8 mouse cellular contexts compared by ENCODE assay signal in the genomic region with DNA sequence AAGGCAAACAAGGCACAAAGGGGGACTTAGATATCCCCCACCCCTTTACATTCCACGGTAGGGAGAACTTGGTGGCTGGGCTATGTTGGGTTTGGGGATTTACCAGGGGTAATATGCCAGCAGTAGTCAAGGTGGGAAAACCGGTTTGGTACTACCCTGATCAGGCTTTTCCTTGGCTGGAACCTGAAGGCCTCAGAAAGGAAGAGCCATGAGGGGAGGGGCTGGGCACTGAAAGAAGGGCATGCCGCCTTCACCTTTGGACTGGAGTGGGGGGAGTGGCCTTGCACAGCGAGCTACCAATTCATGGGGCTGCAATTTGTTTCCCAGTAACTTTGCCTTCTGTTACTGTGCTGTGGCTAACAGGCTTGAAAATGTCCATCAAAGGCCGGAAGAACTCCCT. TPM values are rescaled to one million over a fixed set of nuclear protein-coding genes. Genes with fewer than 3 reads are reported as not detected.
A peak's percentile ranks its signal among the peaks of the same experiment; 100 is the strongest.
DNase-seq lines count a peak whose midpoint lies in the region; ATAC-seq lines count a peak whose summit lies in the region.

No protein-coding gene starts in this region.

- no peak overlapping the region for H3K4me3 ChIP-seq in heart, embryonic 15.5 days
- H3K4me3 ChIP-seq in embryonic facial prominence, embryonic 13.5 days = peak overlapping the region; percentile 80; the same call in 1 of the 2 replicates
- no peak overlapping the region for H3K4me3 ChIP-seq in midbrain, embryonic 16.5 days (ENCODE audit: low read depth, low read length)

- peaks cover 25% of the 10 kb centered on the region for H3K27me3 ChIP-seq in heart, embryonic 15.5 days
- peaks cover 25% of the 10 kb centered on the region for H3K27me3 ChIP-seq in embryonic facial prominence, embryonic 13.5 days
- peaks cover 17% of the 10 kb centered on the region for H3K27me3 ChIP-seq in midbrain, embryonic 16.5 days (ENCODE audit: control insufficient read depth, insufficient read depth, low read depth, low read length)

- peaks cover 51% of the 10 kb centered on the region for H3K4me1 ChIP-seq in heart, embryonic 15.5 days (replicated peaks)
- H3K4me1 ChIP-seq in embryonic facial prominence, embryonic 13.5 days = peaks cover 55% of the 10 kb centered on the region
- peaks cover 54% of the 10 kb centered on the region for H3K4me1 ChIP-seq in midbrain, embryonic 16.5 days (ENCODE audit: control insufficient read depth, insufficient read depth, low read length)

- WGBS in heart, embryonic 15.5 days = 60% methylated on average over 5 of the region's 5 CpGs
- WGBS in embryonic facial prominence, embryonic 13.5 days = 52% methylated on average over 5 of the region's 5 CpGs
- WGBS in midbrain, embryonic 16.5 days = 65% methylated on average over 5 of the region's 5 CpGs

- ATAC-seq in heart, embryonic 15.5 days (replicated peaks; ENCODE audit: insufficient number of reproducible peaks, insufficient read depth, low FRiP score, low read depth) = no peak
- ATAC-seq in embryonic facial prominence, embryonic 13.5 days (ENCODE audit: insufficient number of reproducible peaks, insufficient read depth, low FRiP score, low TSS enrichment, low read depth) = peak; percentile 17; the same call in 1 of the 2 replicates
- ATAC-seq in midbrain, embryonic 16.5 days = no peak

- H3K27ac ChIP-seq in heart, embryonic 15.5 days = no peak overlapping the region
- peak overlapping the region; percentile 66 for H3K27ac ChIP-seq in embryonic facial prominence, embryonic 13.5 days
- no peak overlapping the region for H3K27ac ChIP-seq in midbrain, embryonic 16.5 days (ENCODE audit: low read length)

- H3K4me2 ChIP-seq in heart, embryonic 15.5 days = peak overlapping the region; percentile 93; the same call in 1 of the 2 replicates
- H3K4me2 ChIP-seq in embryonic facial prominence, embryonic 13.5 days = peak overlapping the region; percentile 97
- H3K4me2 ChIP-seq in midbrain, embryonic 16.5 days (ENCODE audit: low read length) = peak overlapping the region; percentile 24; the same call in 1 of the 2 replicates

- DNase-seq in heart, postnatal 36 days = no peak
- DNase-seq in kidney, postnatal 10 days = peak; percentile 79
- DNase-seq in left cerebral cortex, adult 9 months (ENCODE audit: low spot score in 2 of 2) = no peak
- DNase-seq in urinary bladder, postnatal 4 days (ENCODE audit: low spot score in 2 of 2) = no peak
- DNase-seq in embryo, embryonic 10 days (ENCODE audit: low spot score) = no peak

- no peak overlapping the region for H3K9ac ChIP-seq in heart, embryonic 15.5 days
- H3K9ac ChIP-seq in embryonic facial prominence, embryonic 13.5 days = 0 out of 2 replicates have a peak overlapping the region, but pooled peaks have one; percentile 93
- H3K9ac ChIP-seq in midbrain, embryonic 16.5 days (ENCODE audit: low read depth, low read length) = no peak overlapping the region

- intact Hi-C loops in heart, postnatal 36 days (cut with DNase I) = loop anchor here (5.0 kb wide), 1 partner anchor 236 kb away; no protein-coding TSS in a partner anchor

- H3K9me3 ChIP-seq in heart, embryonic 15.5 days (replicated peaks) = no peaks in the 10 kb centered on the region
- no peaks in the 10 kb centered on the region for H3K9me3 ChIP-seq in embryonic facial prominence, embryonic 13.5 days
- H3K9me3 ChIP-seq in midbrain, embryonic 16.5 days (replicated peaks; ENCODE audit: control insufficient read depth, low read length, poor library complexity, severe bottlenecking) = no peaks in the 10 kb centered on the region

- no peaks in the 10 kb centered on the region for H3K36me3 ChIP-seq in heart, embryonic 15.5 days
- peaks cover 13% of the 10 kb centered on the region for H3K36me3 ChIP-seq in embryonic facial prominence, embryonic 13.5 days
- no peaks in the 10 kb centered on the region for H3K36me3 ChIP-seq in midbrain, embryonic 16.5 days (ENCODE audit: control insufficient read depth, insufficient read depth, low read length)

RNA-seq across cellular contexts. Expression of gene Cenpb, which starts 3.4 kb away (rescaled TPM):
- 7.5 and 10.7 TPM in 2 replicates for polyA plus RNA-seq in heart, embryonic 15.5 days (2015; fragmentation: Nextera tagmentation; extraction: Ambion mirVana)
- 10 to 100 TPM; 85.1 to 86.2 TPM for total RNA-seq in heart, postnatal 36 days (2021)
- 12.3 and 12.4 TPM in 2 replicates for polyA plus RNA-seq in embryonic facial prominence, embryonic 13.5 days (2015; fragmentation: Nextera tagmentation; extraction: Ambion mirVana)
- polyA plus RNA-seq in midbrain, embryonic 16.5 days (2015; fragmentation: Nextera tagmentation; extraction: Ambion mirVana) = 11.1 and 11.7 TPM in 2 replicates

RNA-seq across cellular contexts. Expression of gene Cdc25b, which starts 10.3 kb away (rescaled TPM):
- polyA plus RNA-seq in heart, embryonic 15.5 days (2015; fragmentation: Nextera tagmentation; extraction: Ambion mirVana) = 49.9 and 61.4 TPM in 2 replicates
- 1 to 10 TPM; 6.1 to 7.0 TPM for total RNA-seq in heart, postnatal 36 days (2021)
- 53.8 and 57.5 TPM in 2 replicates for polyA plus RNA-seq in embryonic facial prominence, embryonic 13.5 days (2015; fragmentation: Nextera tagmentation; extraction: Ambion mirVana)
- polyA plus RNA-seq in midbrain, embryonic 16.5 days (2015; fragmentation: Nextera tagmentation; extraction: Ambion mirVana) = 16.2 and 18.5 TPM in 2 replicates

RNA-seq across cellular contexts. Expression of gene Spef1, which starts 10.6 kb away (rescaled TPM):
- 1.9 and 2.0 TPM in 2 replicates for polyA plus RNA-seq in heart, embryonic 15.5 days (2015; fragmentation: Nextera tagmentation; extraction: Ambion mirVana)
- 1 to 10 TPM; 5.7 to 6.2 TPM for total RNA-seq in heart, postnatal 36 days (2021)
- polyA plus RNA-seq in embryonic facial prominence, embryonic 13.5 days (2015; fragmentation: Nextera tagmentation; extraction: Ambion mirVana) = 4.4 and 5.1 TPM in 2 replicates
- 9.5 and 11.2 TPM in 2 replicates for polyA plus RNA-seq in midbrain, embryonic 16.5 days (2015; fragmentation: Nextera tagmentation; extraction: Ambion mirVana)

RNA-seq across cellular contexts. Expression of gene 1700037H04Rik, which starts 16.6 kb away (rescaled TPM):
- 59.5 and 71.3 TPM in 2 replicates for polyA plus RNA-seq in heart, embryonic 15.5 days (2015; fragmentation: Nextera tagmentation; extraction: Ambion mirVana)
- 10 to 100 TPM in 1 of 2 experiments, 1 to 10 TPM in 1; 9.7 to 12.8 TPM for total RNA-seq in heart, postnatal 36 days (2021)
- 67.5 and 71.4 TPM in 2 replicates for polyA plus RNA-seq in embryonic facial prominence, embryonic 13.5 days (2015; fragmentation: Nextera tagmentation; extraction: Ambion mirVana)
- 74.0 and 74.1 TPM in 2 replicates for polyA plus RNA-seq in midbrain, embryonic 16.5 days (2015; fragmentation: Nextera tagmentation; extraction: Ambion mirVana)

RNA-seq across cellular contexts. Expression of gene Ap5s1, which starts 30.4 kb away (rescaled TPM):
- polyA plus RNA-seq in heart, embryonic 15.5 days (2015; fragmentation: Nextera tagmentation; extraction: Ambion mirVana) = 35.5 and 40.2 TPM in 2 replicates
- total RNA-seq in heart, postnatal 36 days (2021) = 10 to 100 TPM; 31.5 to 36.5 TPM
- polyA plus RNA-seq in embryonic facial prominence, embryonic 13.5 days (2015; fragmentation: Nextera tagmentation; extraction: Ambion mirVana) = 26.4 and 28.5 TPM in 2 replicates
- polyA plus RNA-seq in midbrain, embryonic 16.5 days (2015; fragmentation: Nextera tagmentation; extraction: Ambion mirVana) = 33.0 and 34.7 TPM in 2 replicates

Comparison
In these comparisons a context has a peak if more than half of its experiments do, and no peak if none do; other contexts are left out.
1. H3K4me2 ChIP-seq: peak in every context shown above with its lines; median percentile 97 in embryonic facial prominence, embryonic 13.5 days; 93 in heart, embryonic 15.5 days; 24 in midbrain, embryonic 16.5 days.